In genomic region chr10:96148250-96148699, GRCm38 (mm10) we compare ENCODE assay signal across 9 mouse cellular contexts. TPM values are rescaled to one million over a fixed set of nuclear protein-coding genes. Genes with fewer than 3 reads are reported as not detected.
DNase-seq lines count a peak whose midpoint lies in the region; TF ChIP-seq lines count a peak whose summit lies in the region.
"Had no signal": no experiment of that assay in that cellular context is flagged by ENCODE, and none has a peak within 500 bp of the region (broad histone marks: within the 10 kb centered on the region; RNA-seq: fewer than 3 reads in every experiment).

No protein-coding gene starts in this region.

- no peaks in the 10 kb centered on the region for H3K27me3 ChIP-seq in embryonic facial prominence, embryonic 10.5 days (replicated peaks; ENCODE audit: low read depth, poor library complexity, severe bottlenecking)
- no peaks in the 10 kb centered on the region for H3K27me3 ChIP-seq in myocyte (ENCODE audit: control insufficient read depth, insufficient read depth, insufficient read length)

- H3K27ac ChIP-seq in embryonic facial prominence, embryonic 10.5 days (replicated peaks), result no peak overlapping the region

- H3ac ChIP-seq in myocyte (ENCODE audit: control insufficient read depth, insufficient read length), result no peak overlapping the region

- peak overlapping the region; percentile 51 for H3K4me2 ChIP-seq in myocyte (ENCODE audit: low read depth)

- TF ChIP-seq POLR2A in myocyte (IDR thresholded peaks at IDR 0.05; ENCODE audit: insufficient read length, low read depth), result no peak

- no peaks in the 10 kb centered on the region for H3K9me3 ChIP-seq in embryonic facial prominence, embryonic 10.5 days

- no peak overlapping the region for H3K4me3 ChIP-seq in embryonic facial prominence, embryonic 10.5 days
- no peak overlapping the region for H3K4me3 ChIP-seq in myocyte

- 62% methylated on average over 10 of the region's 10 CpGs for WGBS in embryonic facial prominence, embryonic 10.5 days

- no peaks in the 10 kb centered on the region for H3K79me2 ChIP-seq in myocyte (ENCODE audit: control insufficient read depth, insufficient read depth)

- no peaks in the 10 kb centered on the region for H3K36me3 ChIP-seq in embryonic facial prominence, embryonic 10.5 days (replicated peaks)
- no peaks in the 10 kb centered on the region for H3K36me3 ChIP-seq in myocyte (ENCODE audit: control insufficient read depth, insufficient read depth)

- peak; percentile 50 for DNase-seq in embryo, embryonic 11 days
- no peak for DNase-seq in embryo, embryonic 9.5 days (ENCODE audit: extremely low spot score)
- DNase-seq in B cell, adult 2 months, result peak; percentile 37 to 39
- peak; percentile 33 for DNase-seq in embryonic facial prominence, embryonic 10.5 days (ENCODE audit: low spot score)
- peak; percentile 28 to 31 for DNase-seq in kidney, adult 8-10 months
- no peak for DNase-seq in thymus, postnatal 36 days
- DNase-seq in layer of hippocampus, adult 18-20 months (ENCODE audit: low spot score in 2 of 2), result no peak

- H3K4me1 ChIP-seq in embryonic facial prominence, embryonic 10.5 days, result peaks cover 20% of the 10 kb centered on the region

TF ChIP-seq in myocyte, 11 proteins besides CTCF, POLR2A, EP300 and RAD21:
- 0 out of 2 replicates have a peak, but pooled peaks have one; percentile 19 for TF ChIP-seq CEBPB (IDR thresholded peaks at IDR 0.05; ENCODE audit: insufficient read depth, poor library complexity, severe bottlenecking)
- no peak for TF ChIP-seq E2F4 (IDR thresholded peaks at IDR 0.05; ENCODE audit: insufficient read depth)

RNA-seq across cellular contexts. Expression of gene Gm5426, which starts 11.9 kb away (rescaled TPM):
- polyA plus RNA-seq in embryonic facial prominence, embryonic 10.5 days (2016; fragmentation: Nextera tagmentation; extraction: Ambion mirVana), result not detected in 2 replicates
- not detected for polyA plus RNA-seq in myocyte (2012; fragmentation: generic; extraction: Trizol)
- total RNA-seq in layer of hippocampus, adult 18-20 months (2021), result not detected
- total RNA-seq: gastrocnemius, postnatal 36 days had no signal

Comparison
In these comparisons a context has a peak if more than half of its experiments do, and no peak if none do; other contexts are left out.
1. DNase-seq: peak in embryo, embryonic 11 days (single experiment), B cell, adult 2 months (2 of 2), embryonic facial prominence, embryonic 10.5 days (single experiment) and kidney, adult 8-10 months (2 of 2); none in embryo, embryonic 9.5 days (single experiment), thymus, postnatal 36 days (0 of 2) and layer of hippocampus, adult 18-20 months (0 of 2).